Mouse (Mus musculus) forebrain, embryonic 16.5 days (tissue): ENCODE measurements around the gene Gnptab. TPM values are rescaled to one million over a fixed set of nuclear protein-coding genes. Genes with fewer than 3 reads are reported as not detected.

Experiments used
- ATAC-seq: fragments of 200-750 bp; cut with Nextera tagmentation; 2 replicates; pipeline ENCODE4 v1.8.0; 2017; ENCODE audit warnings: mild to moderate bottlenecking, moderate library complexity
- H3K27ac ChIP-seq: fragments of 300-500 bp; sonication (generic); 2 replicates; pipeline ENCODE4 v1.5.1; 2014; ENCODE audit warnings: low read length, control low read depth
- H3K27me3 ChIP-seq: fragments of 300-500 bp; sonication (generic); replicated peaks from 2 replicates; pipeline ENCODE4 v1.6.1; 2014; ENCODE audit warnings: low read length; ENCODE audit not compliant: control insufficient read depth, insufficient read depth
- H3K36me3 ChIP-seq: fragments of 300-500 bp; sonication (generic); 2 replicates; pipeline ENCODE4 v1.6.1; 2014; ENCODE audit not compliant: control insufficient read depth, insufficient read depth
- H3K4me1 ChIP-seq: fragments of 300-500 bp; sonication (generic); replicated peaks from 2 replicates; pipeline ENCODE4 v1.6.1; 2014; ENCODE audit warnings: low read length; ENCODE audit not compliant: control insufficient read depth, insufficient read depth
- H3K4me2 ChIP-seq: fragments of 300-500 bp; sonication (generic); 2 replicates; pipeline ENCODE4 v1.6.1; 2014; ENCODE audit warnings: mild to moderate bottlenecking, low read length, control low read depth
- H3K4me3 ChIP-seq: fragments of 300-500 bp; sonication (generic); replicated peaks from 2 replicates; pipeline ENCODE4 v1.5.1; 2014; ENCODE audit warnings: mild to moderate bottlenecking, low read length, control low read depth
- H3K9ac ChIP-seq: fragments of 300-500 bp; sonication (generic); replicated peaks from 2 replicates; pipeline ENCODE4 v1.6.1; 2014; ENCODE audit warnings: low read depth, low read length, control low read depth
- H3K9me3 ChIP-seq: fragments of 300-500 bp; sonication (generic); 2 replicates; pipeline ENCODE4 v1.6.1; 2016; ENCODE audit warnings: low read length; ENCODE audit not compliant: control insufficient read depth
- WGBS: fragments of 180-500 bp; shearing (Covaris S2); extraction: QIAGEN DNeasy Blood & Tissue Kit; methylation state at CpG from one replicate; pipeline ENCODE4 v1.1.7; 2014; 5-methylcytosine and 5-hydroxymethylcytosine counted together
- polyA plus RNA-seq: library from polyadenylated mRNA; unstranded; fragments of >200 nt; fragmentation: Nextera tagmentation; extraction: Ambion mirVana; gene quantifications from 2 replicates; pipeline ENCODE4 v1.2.1, GENCODE M21; 2015

The Gnptab gene
- polyA plus RNA-seq, 1 experiment from 2014 or later: 18.4 TPM

DNA sequence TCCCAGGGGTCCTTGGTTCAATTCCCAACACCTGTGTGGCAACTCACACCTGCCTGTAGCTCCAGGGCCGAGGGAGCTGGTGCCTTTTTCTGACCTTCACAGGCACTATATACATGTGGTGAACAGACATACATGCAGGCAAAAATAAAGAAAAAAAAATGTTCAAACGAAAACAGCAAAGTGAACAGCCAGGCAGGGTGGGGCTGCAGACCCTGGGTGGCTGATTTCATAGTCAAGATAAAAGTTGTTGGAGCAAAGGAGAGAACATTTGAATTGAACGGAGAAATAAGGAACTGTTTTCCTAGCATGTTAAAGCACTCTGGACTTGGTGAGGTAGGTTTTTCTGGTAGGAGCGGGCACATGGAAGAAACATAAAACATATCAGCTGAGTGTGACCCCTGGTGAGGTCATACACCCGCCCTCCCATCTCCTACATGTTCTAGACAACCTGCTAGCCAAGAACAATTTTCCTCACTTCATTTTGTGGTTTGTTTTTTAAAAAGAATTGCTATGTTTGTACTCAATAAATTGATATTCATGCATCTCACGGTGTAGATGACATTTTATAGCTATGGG lies 19.8 kb downstream of the Gnptab start:
- no peak overlapping the region for H3K27ac ChIP-seq
- WGBS: 91% methylated on average over 6 of the region's 6 CpGs
- ATAC-seq: no peak
- H3K4me2 ChIP-seq: no peak overlapping the region
- no peaks in the 10 kb centered on the region for H3K4me1 ChIP-seq
- H3K9me3 ChIP-seq: no peaks in the 10 kb centered on the region
- H3K36me3 ChIP-seq: no peaks in the 10 kb centered on the region
- no peak overlapping the region for H3K4me3 ChIP-seq
- no peaks in the 10 kb centered on the region for H3K27me3 ChIP-seq
- no peak overlapping the region for H3K9ac ChIP-seq

DNA sequence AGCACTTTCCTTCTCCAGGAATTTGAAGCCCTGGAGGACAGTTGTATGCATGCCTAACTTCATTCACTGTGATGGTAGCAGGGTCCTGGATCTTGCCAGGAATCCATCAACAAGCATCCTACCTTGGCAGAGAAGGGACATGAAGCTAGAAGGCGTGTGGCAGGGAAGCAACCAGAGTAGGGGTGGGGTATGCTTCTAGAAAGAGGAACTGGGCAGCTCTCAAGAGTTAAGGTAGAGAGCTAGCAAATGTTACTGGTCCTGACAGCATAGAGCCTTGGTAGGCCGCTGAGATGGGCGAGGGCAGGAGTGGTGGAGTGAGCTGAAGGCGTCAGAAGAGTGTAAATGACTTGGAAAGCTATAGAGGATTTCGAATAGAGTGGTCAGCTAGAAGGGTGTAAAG lies 20.3 kb downstream of the Gnptab start:
- 92% methylated on average over 5 of the region's 5 CpGs for WGBS
- Histone ChIP-seq H3K4me3 (no peak overlapping the region), H3K9me3 (no peaks in the 10 kb centered on the region), H3K27me3 (no peaks in the 10 kb centered on the region), H3K36me3 (no peaks in the 10 kb centered on the region), H3K4me2 (no peak overlapping the region), H3K9ac (no peak overlapping the region), H3K4me1 (no peaks in the 10 kb centered on the region), H3K27ac (no peak overlapping the region)
- no peak for ATAC-seq

DNA sequence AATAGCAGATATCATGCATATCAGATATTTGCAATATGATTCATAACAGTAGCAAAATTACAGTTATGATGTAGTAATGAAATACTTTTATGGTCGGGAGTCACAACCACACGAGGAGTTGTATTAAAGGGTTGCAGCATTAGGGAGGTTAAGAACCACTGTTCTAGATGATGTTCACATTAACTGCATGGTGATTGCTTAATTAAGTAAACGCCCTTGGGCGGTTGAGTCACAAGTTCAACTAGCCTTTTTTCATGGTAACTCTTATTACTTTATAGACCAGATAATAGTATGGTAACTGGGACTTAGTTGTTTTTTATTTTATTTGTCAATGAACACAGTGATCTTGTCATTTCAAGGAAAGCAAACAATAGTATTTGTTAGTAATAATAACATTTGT lies 24.1 kb downstream of the Gnptab start:
- H3K9me3 ChIP-seq: no peaks in the 10 kb centered on the region
- no peaks in the 10 kb centered on the region for H3K27me3 ChIP-seq
- 90% methylated on average over 4 of the region's 4 CpGs for WGBS
- no peak overlapping the region for H3K4me3 ChIP-seq
- no peaks in the 10 kb centered on the region for H3K36me3 ChIP-seq
- H3K9ac ChIP-seq: no peak overlapping the region
- H3K27ac ChIP-seq: no peak overlapping the region
- no peaks in the 10 kb centered on the region for H3K4me1 ChIP-seq
- no peak overlapping the region for H3K4me2 ChIP-seq
- ATAC-seq: no peak

DNA sequence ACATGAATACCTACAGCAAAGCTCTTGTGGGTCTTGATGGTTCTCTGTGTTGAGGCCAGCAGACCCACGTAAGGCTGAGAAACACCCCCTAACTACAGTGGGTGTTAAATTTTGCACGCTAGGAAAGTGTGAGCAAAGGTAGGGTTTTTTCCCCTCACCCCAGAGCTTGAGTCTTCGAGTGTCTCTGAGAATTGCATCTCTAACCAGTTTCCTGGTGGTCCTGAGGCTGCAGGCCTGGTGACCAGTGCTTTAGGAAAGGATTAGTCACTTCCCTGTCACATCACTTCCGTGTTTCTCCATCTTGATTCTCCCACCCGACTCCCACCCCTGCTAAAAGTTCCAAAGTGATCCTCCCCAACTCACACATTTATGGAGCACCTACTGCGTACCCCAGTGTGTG lies 25.3 kb downstream of the Gnptab start:
- Histone ChIP-seq H3K9ac (no peak overlapping the region), H3K27ac (no peak overlapping the region), H3K4me2 (no peak overlapping the region), H3K4me1 (no peaks in the 10 kb centered on the region), H3K27me3 (no peaks in the 10 kb centered on the region), H3K9me3 (no peaks in the 10 kb centered on the region), H3K36me3 (no peaks in the 10 kb centered on the region), H3K4me3 (no peak overlapping the region)
- ATAC-seq: no peak
- 87% methylated on average over 6 of the region's 6 CpGs for WGBS

DNA sequence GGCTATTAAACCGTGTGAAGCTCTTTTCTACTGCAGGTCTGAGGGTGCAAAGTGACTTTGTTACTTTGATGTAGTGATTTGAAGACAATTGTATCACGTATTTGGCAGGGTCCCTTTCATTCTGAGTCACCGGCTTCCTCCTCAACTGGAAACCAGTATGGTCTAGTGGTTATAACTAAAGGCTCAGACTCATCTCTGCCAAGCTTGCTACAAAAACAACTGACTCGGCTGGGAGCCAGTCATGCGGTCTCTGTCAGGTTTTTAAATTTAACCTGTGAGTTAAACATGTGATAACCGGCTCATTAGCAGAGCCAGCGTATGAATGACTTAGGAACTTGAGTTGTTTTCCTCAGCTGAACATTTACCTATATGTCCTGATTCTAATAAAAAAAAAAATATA lies 26.9 kb downstream of the Gnptab start:
- WGBS: 80% methylated on average over 7 of the region's 7 CpGs
- no peak for ATAC-seq
- H3K27ac ChIP-seq: no peak overlapping the region

DNA sequence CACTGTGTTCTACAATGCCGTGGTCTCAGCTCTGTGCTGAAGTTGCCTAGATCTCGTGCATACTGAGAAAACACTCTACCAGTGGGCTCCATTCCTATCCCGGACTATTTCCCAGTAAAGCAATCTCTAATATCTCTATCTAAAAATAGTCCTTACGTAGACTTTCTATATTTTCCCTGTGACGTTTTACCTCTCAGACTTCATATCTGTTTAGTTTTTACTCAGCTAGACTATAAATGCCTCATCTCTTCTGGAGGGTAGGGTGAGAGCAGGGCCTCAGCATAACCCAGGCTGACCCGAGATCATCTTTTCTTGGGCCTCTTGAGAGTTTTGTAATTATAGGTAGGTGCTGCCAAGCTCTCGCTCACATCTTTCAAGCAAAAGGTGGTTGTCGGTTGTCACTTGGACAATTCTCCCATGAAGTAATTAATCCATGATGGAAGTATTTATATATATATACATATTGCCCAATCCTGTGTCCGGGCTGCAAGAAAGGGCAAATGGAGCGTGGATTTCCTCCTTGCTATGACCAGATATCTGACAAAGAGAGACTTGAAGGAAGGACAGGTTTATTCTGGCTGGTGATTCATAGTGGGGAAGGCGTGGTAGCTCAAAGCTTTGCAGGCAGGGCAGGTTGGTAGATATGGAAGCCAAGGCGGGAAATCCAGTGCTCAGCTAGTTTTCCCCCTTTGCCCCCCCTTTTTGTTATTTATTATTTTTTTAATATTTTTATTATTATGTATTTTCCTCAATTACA lies 29.1 kb downstream of the Gnptab start:
- H3K4me2 ChIP-seq: no peak overlapping the region
- H3K9ac ChIP-seq: no peak overlapping the region
- no peaks in the 10 kb centered on the region for H3K36me3 ChIP-seq
- no peaks in the 10 kb centered on the region for H3K27me3 ChIP-seq
- H3K27ac ChIP-seq: no peak overlapping the region
- no peak for ATAC-seq
- no peaks in the 10 kb centered on the region for H3K9me3 ChIP-seq
- 94% methylated on average over 12 of the region's 12 CpGs for WGBS
- no peak overlapping the region for H3K4me3 ChIP-seq
- H3K4me1 ChIP-seq: no peaks in the 10 kb centered on the region

More for the DNA sequence above, 26.9 kb downstream of the Gnptab start:
- no peaks in the 10 kb centered on the region for H3K9me3 ChIP-seq
- H3K4me3 ChIP-seq: no peak overlapping the region
- no peaks in the 10 kb centered on the region for H3K27me3 ChIP-seq
- no peak overlapping the region for H3K9ac ChIP-seq
- no peaks in the 10 kb centered on the region for H3K36me3 ChIP-seq
- no peak overlapping the region for H3K4me2 ChIP-seq
- H3K4me1 ChIP-seq: no peaks in the 10 kb centered on the region

DNA sequence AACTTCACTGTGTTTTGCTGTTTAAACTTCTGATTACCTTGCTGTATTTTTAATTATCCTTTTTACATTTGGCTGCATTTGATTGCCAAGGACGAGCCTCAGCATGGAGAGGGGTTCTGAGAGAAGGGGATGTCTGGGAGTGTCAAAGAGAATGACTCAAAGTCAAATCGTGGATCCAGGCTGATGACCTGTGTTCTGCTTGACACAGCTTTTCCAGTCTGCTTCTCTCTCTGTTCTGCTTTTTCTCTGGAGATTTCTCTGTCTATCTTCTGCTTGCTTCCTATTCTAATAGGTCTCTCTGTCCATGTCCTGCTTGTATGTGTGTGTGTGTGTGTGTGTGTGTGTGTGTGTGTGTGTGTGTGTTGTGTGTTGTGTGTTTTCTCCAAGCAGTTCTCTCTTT lies 30.8 kb downstream of the Gnptab start:
- no peak overlapping the region for H3K27ac ChIP-seq
- H3K4me1 ChIP-seq: no peaks in the 10 kb centered on the region
- no peak overlapping the region for H3K4me3 ChIP-seq
- H3K36me3 ChIP-seq: peaks cover 2% of the 10 kb centered on the region; the same call in 1 of the 2 replicates
- 59% methylated on average over 2 of the region's 2 CpGs for WGBS
- ATAC-seq: no peak
- no peaks in the 10 kb centered on the region for H3K27me3 ChIP-seq
- no peak overlapping the region for H3K4me2 ChIP-seq
- H3K9me3 ChIP-seq: no peaks in the 10 kb centered on the region
- H3K9ac ChIP-seq: no peak overlapping the region

DNA sequence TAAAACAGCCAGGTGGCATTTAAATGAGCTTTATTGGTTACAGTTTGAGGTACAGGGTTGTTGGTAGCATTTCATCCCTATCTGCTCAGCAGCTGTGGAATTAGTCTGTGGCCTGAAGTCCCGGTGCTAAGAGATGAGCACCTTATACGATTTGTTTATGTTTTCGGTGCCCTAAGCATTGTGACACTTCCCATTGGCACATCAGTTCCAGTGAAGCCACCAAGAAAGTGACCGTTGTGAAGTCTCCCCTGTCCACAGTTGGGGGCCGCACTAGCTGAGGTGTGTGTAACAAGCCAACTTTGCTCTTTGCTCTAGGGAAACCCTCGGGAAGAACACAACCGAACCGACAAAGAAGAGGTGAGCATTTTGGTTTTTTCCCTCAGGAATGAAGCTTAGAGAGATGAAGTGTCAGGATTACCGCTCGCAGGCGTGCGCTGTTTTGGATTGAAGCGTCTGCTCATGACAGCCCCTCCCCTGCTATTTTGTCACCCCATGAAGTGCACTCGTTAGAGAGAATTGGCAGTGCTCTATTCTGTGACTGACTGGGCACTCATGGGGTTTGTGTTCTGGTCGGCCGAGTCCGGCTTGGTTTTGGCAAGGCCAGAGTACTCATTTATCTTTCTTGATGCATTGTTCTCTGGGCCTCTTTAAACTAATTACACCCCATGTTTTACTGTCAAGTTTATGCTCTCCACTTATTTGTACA lies 33.5 kb downstream of the Gnptab start:
- peak; percentile 65 for ATAC-seq
- Histone ChIP-seq H3K27ac (no peak overlapping the region), H3K9ac (no peak overlapping the region), H3K36me3 (peaks cover 4% of the 10 kb centered on the region; the same call in 1 of the 2 replicates), H3K4me1 (no peaks in the 10 kb centered on the region), H3K27me3 (no peaks in the 10 kb centered on the region), H3K4me3 (no peak overlapping the region), H3K9me3 (no peaks in the 10 kb centered on the region), H3K4me2 (no peak overlapping the region)
- 44% methylated on average over 17 of the region's 17 CpGs for WGBS

DNA sequence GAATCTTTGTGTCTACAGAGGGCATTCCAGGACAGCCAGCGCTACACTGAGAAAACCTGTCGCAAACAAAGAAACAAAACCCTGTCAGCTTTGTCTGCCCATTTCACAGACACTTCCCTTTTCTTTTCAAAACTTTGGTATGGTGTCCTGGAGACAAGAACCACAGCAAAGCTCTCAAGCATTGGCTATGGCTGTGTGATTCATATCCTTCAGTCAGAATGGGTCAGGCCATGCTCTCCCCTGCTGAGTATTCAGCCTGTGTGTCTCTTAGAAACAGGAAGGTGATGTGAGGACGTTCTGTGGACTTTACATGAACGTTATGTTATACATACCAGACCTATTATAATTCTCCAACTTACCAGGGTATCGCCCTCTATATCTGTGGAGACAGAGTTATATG lies 38.8 kb downstream of the Gnptab start:
- H3K9ac ChIP-seq: no peak overlapping the region
- H3K9me3 ChIP-seq: no peaks in the 10 kb centered on the region
- H3K4me3 ChIP-seq: no peak overlapping the region
- 93% methylated on average over 5 of the region's 5 CpGs for WGBS
- H3K4me2 ChIP-seq: no peak overlapping the region
- no peak for ATAC-seq
- H3K4me1 ChIP-seq: no peaks in the 10 kb centered on the region
- H3K27me3 ChIP-seq: no peaks in the 10 kb centered on the region
- no peak overlapping the region for H3K27ac ChIP-seq
- peaks cover 7% of the 10 kb centered on the region; the same call in 1 of the 2 replicates for H3K36me3 ChIP-seq
